Mouse (Mus musculus) adipocyte (in vitro differentiated cells): ENCODE measurements around the gene Atp1a4.

ENCODE experiments used
- DNase-seq: peaks from one replicate; pipeline ENCODE4 v3.0.0-alpha.2; 2016; ENCODE audit warnings: low spot score

The Atp1a4 gene

DNA sequence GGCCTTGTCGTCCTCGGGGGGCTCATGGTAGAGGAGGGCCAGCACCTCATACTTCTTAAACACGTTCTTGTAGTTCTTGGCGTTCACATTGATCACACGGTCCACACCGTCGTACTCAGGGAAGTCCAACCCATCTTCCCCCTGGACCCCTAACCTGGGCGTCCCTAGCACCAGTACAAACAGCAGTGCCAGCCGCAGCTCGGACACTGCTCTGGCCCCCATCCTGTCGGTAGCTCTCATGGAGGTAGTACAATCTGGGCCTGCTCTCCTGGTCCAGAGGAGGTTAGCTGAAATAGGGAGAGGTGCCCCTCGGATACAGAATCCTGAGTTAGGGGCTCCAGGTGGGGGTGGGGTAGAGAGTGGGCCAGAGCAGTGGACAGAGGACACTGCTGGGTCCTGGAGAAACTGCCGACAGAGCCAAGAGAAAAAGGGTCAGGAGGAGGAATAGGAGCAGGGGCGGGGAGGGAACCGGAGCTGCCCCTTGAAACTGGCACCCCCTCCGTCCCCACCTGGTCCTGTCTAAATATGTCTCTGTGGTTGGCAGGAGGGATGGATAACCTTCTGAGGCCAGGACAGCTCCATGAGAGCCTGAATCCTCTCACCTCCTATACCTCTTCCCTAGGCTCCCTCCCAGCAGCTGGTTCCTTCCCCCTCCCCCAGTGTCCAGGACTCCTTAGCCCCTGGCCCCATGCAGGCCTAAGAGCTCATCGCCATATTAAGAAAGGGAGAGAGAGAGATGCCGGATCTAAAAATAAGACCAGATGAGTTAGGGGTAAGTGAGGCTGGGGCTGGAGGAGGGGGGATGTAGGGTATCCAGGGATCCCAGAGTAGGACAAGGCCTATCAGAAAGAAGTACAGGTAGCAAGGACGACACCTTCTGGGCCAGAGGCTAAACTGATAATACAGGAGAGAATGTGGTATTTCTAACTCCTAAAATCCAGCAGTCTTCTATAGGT lies 38.5 kb downstream of the Atp1a4 start, which contains the start of gene Casq1:
Gene Casq1 (minus strand): TSS at position 418 of the 956 bp plus-strand sequence.
- DNase-seq = no peak

DNA sequence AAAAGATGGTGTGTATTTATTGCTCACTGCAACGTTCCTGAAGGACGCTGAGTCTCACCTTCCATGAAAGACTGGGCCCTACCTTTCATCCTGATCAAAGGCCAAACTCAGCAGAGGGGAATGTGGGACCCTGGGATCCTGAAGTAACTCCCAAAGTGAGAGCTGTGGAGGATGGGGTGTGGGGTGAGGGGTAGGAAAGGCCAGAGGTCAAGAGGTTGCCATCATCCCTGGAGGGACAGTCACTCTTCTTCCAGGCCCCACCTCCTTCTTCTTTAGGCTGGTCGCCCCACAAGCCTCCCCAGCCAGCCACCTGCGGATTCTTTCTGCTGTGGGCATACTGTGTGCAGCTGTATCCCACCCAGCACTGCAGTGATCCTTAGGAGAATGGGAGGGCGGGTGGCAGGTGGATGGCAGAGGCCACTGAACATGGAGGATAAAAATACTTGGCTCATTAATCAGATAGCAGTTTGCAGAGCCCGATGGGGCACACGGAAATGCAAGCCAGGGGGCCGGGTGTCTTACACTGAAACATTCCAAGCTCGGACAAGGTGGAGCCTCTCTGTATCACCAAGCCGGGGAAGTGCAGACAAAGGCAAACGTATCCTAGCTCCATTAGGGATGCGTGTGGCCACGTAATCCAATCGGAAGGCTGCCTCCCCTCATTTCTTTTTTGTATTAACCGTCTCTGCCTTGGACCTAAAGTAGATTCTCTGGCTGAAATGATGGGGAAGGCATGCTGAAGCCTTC lies 39.9 kb downstream of the Atp1a4 start:
- DNase-seq = no peak

DNA sequence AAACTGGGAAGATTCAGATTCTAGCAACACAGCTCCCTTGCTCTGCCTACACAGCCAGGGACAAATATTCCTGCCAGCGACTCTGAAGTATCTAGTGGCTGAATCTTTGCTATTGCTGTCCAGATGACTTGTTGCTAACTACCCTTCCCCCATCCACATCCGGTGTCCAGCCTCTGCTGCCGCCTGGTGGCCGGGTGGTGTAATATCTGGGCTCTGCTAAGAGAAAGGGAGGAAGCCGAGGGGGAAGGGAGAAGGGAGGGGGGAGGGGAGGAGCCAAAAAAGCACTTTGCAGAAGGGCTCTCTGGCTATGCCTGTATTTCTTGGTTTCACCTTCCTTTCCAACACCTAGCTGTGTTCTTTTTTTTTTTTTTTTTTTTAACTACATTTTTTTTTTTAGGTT lies 41.1 kb downstream of the Atp1a4 start:
- DNase-seq = peak; percentile 95

DNA sequence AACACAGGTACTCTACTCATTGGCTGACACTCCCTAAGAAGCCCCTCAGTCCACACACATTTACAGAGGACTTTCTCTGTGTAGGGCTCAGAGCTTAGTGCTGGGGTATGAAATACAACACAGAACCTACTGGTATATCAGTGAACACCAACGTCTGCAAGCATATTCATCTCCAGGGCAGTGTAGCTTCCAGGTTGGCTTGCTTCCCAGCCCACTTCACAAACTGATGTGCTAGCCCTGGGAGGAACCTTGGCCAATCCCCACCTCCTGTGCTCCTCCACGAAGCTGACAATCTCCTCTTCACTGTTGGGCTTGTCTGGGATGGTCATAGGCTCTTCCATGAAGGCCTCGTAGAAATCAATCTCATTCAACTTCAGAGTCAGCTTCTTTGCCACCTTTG lies 43.5 kb downstream of the Atp1a4 start:
- DNase-seq = no peak

DNA sequence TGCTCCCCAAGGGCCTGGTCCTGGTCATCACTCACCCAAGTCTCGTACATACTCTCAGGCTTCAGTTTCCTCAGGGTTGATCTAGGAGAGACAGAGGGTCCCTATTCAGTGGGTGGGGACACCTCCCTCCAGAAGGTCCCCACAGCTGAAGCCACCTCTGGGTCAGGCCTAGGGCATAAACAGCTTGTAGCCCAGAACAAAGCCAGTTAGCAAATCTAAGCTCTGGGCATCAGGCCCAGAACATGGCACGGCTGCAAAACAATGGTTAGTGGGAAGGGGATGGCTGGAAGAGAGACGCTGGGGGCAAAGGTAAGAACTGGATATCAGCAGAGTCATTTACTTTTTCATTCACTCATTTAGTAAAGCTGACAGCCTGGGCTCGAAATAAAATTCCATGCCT lies 44.4 kb downstream of the Atp1a4 start:
- DNase-seq = peak; percentile 70

- no peak for DNase-seq
Measured at GRCm38 (mm10) chr1:172212776-172213175, 45.4 kb downstream of the Atp1a4 start.

GRCm38 (mm10) chr1:172207111-172207584 lies 51.1 kb downstream of the Atp1a4 start:
- no peak for DNase-seq

GRCm38 (mm10) chr1:172206141-172206917 lies 51.9 kb downstream of the Atp1a4 start, which contains the start of gene Pea15a:
Pea15a (minus strand) TSS chr1:172206804.
- peak; percentile 73 for DNase-seq

GRCm38 (mm10) chr1:172205741-172206087 lies 52.5 kb downstream of the Atp1a4 start:
- DNase-seq = no peak

GRCm38 (mm10) chr1:172204814-172205740 lies 53.1 kb downstream of the Atp1a4 start:
- no peak for DNase-seq

- no peak for DNase-seq
Measured at GRCm38 (mm10) chr1:172204033-172204813, 54.0 kb downstream of the Atp1a4 start.

DNA sequence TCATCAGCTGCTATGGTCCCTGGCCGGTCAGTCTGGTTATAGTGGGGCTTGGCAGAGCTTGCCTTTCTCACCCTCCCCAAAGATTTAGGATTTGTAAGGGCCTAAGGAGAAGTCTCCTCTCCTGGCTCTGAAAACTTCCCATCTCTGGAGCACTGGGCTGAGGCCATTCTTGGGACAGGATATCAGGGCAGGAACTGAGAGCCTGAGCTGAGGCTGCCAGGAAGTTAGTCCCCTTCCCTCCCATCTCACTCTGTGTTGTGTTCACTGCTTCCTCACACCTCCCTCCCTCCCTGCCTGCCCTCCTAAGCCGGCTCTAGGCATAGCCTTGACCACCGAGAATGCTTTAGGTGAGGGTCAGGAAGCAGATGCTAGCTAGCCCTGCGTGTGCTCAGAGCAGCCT lies 54.6 kb downstream of the Atp1a4 start:
- no peak for DNase-seq

DNA sequence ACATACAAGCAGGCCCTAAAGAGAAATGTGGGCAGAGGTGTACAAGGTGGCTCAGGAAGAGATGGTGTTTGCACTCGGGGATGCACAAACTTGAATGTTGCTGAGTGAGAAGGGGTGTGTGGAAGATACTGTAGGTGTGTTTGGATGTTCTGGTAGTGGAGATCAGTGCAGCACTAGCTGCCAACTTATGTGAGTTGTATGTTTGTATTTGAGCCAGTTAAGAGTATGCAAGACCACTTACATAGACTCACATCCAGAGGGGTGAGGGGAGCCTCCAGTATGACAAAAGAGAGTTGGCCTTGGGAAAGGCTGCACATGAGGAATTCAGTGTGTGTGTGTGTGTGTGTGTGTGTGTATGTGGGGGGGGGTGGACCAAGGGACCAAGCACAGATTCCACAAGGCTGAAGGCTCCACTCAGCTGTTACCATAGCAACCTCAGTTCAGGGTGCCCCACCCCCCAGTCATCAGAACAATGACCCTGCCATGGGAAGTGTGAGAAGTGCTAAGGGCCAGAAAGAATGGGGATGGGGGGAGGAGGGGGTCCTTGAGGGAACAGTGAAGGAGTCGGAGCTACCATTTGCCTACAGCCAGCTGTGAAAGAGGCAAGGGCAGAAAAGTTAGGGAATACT lies 55.2 kb downstream of the Atp1a4 start:
- DNase-seq = no peak

DNA sequence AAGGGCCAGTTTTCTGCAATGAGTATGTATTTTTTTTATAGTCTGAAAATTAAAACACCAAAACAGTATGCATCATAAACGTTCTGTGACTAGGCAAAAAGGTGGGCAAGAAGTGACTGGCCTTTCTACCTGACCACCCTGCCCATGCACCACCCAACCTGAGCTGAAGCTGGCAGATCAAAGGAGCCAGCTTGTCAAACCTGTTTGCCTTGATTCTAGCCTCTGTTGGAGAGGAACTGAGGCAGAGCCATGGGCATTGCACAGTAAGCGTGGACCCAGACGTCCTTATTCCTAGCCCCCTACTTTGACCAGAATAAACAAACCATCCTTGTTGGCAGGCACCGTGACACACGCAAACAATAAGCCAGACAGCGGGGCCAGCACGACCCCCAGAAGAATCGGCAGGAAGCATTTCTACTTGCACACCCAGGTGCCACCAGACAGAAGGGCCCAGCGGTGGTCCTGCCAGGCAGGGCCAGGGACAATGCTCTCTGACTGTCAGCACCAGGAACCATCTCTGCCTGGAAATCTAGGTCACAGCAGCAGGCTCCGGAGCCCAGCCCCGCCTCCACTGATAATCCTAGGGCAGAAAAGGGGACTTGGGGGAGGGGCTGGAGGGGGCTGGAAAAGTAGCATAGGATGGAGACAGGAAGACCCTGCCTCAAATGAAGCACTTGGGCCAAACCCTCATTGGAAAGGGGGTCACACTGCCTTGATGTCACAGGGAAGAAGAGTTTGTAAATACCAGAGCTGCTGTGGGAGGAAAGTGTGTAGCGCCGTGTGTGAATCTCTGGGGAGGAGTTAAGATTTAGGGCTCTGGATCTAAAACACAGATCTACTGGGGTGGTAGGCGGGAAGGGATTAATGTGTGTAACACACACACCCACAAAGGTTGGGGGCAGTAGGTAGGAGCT lies 56.0 kb downstream of the Atp1a4 start:
- no peak for DNase-seq

DNA sequence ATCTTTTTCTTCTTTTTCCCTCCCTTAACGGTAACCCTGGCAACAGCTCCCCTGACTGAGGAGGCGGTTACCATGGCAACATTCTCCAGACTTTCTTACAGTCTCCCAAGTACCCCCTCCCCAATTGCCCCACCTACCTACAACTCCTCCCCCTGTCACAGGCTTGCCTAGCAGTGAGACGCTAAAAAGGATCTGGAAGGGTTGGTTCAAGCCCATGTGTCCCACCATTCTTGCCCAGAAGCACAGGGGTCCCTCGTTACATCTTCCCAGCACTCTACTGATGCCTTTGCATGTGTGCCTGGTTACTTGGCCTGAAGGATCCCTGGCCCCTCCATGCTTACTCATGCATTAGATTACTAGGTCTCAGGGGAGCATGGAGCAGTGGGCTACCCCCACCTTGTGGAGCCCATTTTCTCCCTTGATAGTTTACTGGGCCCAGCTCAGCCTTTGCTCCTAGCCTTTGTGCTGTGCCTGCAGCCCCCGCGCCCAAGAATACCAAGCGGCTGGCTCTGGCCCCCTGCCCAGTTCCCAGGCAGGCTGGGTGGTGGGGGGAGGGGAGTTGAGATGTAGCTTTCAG lies 57.3 kb downstream of the Atp1a4 start:
- no peak for DNase-seq

GRCm38 (mm10) chr1:172200161-172200560 lies 58.1 kb downstream of the Atp1a4 start:
- DNase-seq = no peak

DNA sequence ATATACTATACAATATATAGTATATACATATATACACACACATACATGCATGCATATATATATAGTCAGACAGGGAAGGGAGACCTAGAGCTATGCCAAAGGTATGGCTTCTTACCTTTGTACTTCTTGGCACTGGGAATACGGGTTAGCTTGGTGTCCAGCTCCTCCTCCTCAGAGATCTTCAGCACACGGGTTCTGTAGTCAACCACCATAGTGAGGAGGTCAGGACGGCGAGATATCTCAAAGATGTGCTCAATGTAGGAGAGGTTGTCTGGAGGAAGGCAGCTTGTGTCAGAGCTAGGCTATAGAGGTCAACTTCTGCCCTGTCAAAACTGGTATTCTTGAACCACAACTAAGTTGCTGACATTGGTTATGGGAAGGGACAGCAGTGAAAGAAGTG lies 59.2 kb downstream of the Atp1a4 start:
- no peak for DNase-seq

DNA sequence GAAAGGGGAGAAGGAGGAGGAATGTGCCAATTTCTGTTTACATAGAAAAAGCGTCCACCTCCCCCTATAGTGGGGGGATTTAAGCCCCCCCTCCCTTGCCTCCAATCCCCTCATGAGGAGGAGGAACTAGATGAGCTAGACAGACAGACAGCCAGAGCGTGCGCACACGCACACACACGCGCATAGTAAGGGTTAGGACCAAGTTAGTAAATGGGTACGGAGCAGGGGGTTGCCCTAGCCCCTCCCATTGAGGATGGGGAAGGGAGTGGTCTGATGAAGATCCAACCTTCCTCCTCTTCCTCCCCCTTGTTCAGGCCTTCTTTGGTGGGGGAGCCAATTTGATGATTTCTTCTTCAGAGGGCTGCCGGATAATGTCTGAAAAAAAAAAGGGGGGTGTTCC lies 59.9 kb downstream of the Atp1a4 start:
- no peak for DNase-seq
